Mouse (Mus musculus) ES-E14 (cell line): ENCODE measurements around the gene Fam216b.

ENCODE experiments used
- CHD2 ChIP-seq: IDR thresholded peaks from 2 replicates; pipeline ENCODE4 v1.6.1; 2014; ENCODE audit warnings: mild to moderate bottlenecking, low read depth, low read length, inconsistent platforms
- MAFK ChIP-seq: IDR thresholded peaks from 2 replicates; pipeline ENCODE4 v1.6.1; 2014; ENCODE audit warnings: mild to moderate bottlenecking, low read depth, low read length, inconsistent platforms; ENCODE audit not compliant: insufficient read depth
- ZC3H11A ChIP-seq: IDR thresholded peaks from 2 replicates; pipeline ENCODE4 v1.6.1; 2012; ENCODE audit warnings: low read depth, mild to moderate bottlenecking, inconsistent platforms, low read length, borderline replicate concordance
- ZNF384 ChIP-seq: IDR thresholded peaks from 2 replicates; pipeline ENCODE4 v1.6.1; 2012; ENCODE audit warnings: low read depth, low read length, inconsistent platforms

DNA sequence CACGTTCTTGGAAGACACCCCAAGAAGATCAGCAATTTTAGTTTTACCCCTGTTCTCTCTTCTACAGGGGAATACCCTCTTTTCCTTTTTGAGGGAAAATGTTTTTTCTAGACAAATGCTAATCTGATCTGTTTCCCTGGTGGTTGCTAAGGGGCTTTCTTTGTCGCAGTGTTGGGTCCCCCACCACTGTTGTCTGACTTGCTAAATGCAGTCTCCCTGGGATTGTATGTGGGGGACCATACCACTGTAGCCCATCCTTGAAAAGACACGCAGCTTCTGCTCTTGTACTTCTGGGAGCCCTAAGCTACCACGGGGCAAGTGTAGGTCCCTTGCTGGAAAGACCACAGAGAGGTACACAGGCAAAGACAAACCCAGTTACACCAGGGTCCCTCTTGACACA, 28.9 kb upstream of the Fam216b start:
- TF ChIP-seq CHD2 (no peak), ZNF384 (no peak), MAFK (no peak), ZC3H11A (no peak)
